Mouse (Mus musculus) MEL-GATA-1-ER (cell line): ENCODE data around the gene Pik3ca.
"Not testable (repeated sequence)": the region's sequence is repeated elsewhere in the genome, so short reads cannot be mapped to it uniquely, and the experiment has no call there.

Experiments used
- DNase-seq: peaks from one replicate; pipeline ENCODE4 v3.0.0-alpha.2; 2012; ENCODE audit warnings: low read depth; ENCODE audit errors: extremely low read depth

The Pik3ca gene

DNA sequence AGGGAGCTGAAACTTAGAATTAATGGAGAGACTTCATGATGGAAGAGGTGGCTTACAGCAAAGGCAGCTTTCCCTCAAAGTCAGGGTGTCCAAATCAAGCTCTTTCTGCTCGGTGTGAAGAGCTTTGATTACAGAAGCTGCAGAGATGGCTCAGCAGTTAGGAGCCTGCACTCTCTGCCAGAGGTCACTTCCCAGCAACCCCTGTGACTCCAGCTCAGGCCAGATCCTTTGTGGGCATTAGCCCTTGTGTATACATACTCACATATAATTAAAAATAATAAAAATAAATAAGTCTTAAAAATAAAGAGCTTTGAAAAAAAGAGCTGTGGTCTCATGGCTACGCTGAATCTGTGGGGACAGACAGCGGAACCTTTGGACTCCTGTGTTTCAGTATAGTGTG is 4.1 kb downstream of the Pik3ca start:
- DNase-seq, result no peak

GRCm38 (mm10) chr3:32402990-32403885 is 5.8 kb downstream of the Pik3ca start:
- DNase-seq, result no peak

- no peak for DNase-seq
Measured at GRCm38 (mm10) chr3:32405699-32406098, 8.2 kb downstream of the Pik3ca start.

GRCm38 (mm10) chr3:32406804-32407203 is 9.3 kb downstream of the Pik3ca start:
- DNase-seq, result no peak

DNA sequence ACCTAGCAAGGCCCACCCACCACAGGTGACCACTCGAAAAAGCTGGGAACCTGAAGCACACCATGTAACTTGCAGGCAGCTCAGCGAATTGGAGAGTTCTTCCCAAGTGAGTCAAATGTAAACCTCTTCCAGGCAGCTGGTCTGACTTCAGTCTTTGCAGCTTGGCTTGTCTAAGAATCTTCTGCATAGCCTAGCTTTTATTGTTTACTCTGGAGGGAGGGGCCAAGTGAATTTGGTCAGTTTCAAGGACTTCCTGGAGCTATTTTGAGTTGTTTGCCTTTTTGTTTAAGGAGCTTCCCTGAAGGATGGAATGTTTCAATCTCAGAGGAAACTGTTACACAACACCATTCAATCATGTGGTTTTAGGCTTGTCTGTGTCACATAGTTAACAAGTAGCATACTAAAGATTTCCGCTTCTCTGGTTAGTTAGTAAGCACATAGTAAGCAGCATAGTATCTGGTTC is 11.4 kb downstream of the Pik3ca start:
- no peak for DNase-seq

- no peak for DNase-seq
Measured at GRCm38 (mm10) chr3:32412502-32413044, 15.1 kb downstream of the Pik3ca start.

DNA sequence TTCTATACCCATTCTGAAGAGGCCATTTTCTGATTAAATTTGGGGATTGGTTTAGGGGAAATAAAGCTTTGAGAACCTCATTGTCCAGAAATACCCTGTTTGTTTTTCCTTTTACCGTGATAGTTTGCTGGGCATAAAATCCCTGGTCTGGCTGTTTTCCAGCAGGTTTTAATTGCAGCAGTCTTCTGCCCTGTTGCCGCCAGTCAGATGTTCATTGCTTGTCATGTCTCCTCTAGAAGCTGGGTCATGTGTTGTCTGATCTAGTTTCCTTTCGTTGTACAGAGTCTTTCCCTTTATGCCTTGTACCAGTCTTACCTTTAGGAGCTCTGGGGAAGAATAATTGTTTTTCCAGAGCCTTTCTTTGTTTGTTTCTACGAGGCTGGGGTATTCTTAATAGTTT is 16.9 kb downstream of the Pik3ca start:
- DNase-seq, result no peak

DNA sequence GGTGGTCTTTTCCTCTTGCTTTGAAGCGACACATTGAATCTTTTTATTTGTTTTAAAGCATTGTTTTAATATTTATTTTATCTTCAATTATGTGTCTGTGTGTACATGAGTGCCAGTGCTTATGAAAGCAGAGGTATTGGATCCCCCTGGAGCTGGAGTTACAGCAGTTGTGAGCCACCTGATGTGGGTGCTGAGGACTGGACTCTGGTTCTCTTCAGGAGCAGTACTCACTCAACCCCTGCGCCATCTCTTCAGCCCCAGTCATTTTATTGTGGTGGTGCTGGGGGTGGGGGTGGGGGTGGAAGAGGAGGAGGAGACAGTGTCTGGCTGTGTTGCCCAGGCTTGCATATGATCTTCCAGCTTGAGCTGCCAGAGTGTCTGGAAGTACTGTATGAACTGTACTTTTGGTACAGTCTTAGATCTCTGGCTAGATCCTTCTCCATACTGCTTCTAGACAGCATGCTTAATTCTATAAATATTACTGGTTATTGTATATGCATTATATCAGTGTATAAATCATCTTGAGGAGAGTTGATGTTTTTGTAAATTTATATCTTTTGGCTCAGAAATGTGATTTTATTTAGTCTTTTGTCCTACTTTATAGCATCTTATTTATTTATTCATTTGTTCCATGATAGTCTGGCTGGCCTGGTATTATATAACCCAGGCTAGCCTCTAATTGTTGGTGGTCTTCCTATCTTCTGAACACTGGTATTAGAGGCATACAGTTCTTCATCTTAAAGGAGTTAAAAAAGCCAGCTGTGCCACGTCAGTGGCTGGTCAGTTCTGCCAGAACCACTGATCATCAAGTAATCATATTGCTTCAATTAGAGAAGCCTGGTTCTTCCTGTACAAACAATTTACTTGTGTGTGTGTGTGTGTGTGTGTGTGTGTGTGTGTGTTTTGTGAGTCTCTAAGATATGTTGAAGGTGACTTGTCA is 18.2 kb downstream of the Pik3ca start:
- DNase-seq, result no peak

- no peak for DNase-seq
Measured at GRCm38 (mm10) chr3:32417751-32418211, 20.3 kb downstream of the Pik3ca start.

DNA sequence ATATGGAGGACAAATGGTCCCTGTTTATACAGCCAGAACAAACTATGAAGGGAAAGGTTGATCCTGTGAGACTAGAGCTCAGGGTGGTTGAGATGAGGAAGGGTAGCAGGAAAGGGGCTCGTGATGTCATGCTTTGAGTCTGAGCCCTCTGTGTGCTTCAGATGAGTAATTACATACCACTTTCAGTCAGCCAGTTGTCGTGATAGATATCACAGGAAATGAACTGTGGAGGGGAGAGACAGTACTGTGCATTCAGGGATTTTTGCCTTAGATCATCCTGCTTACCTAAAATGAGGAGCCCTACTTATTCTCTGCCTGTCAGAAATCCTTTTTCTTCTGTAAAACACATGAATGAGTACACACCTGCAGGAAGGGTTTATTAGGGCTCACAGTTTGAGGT is 22.4 kb downstream of the Pik3ca start:
- no peak for DNase-seq

GRCm38 (mm10) chr3:32421115-32422054 is 23.9 kb downstream of the Pik3ca start:
- no peak for DNase-seq

GRCm38 (mm10) chr3:32427695-32428094 is 30.2 kb downstream of the Pik3ca start:
- no peak for DNase-seq

GRCm38 (mm10) chr3:32428361-32428760 is 30.9 kb downstream of the Pik3ca start:
- no peak for DNase-seq

- DNase-seq, result no peak
Measured at GRCm38 (mm10) chr3:32428921-32429320, 31.4 kb downstream of the Pik3ca start.

GRCm38 (mm10) chr3:32429351-32429750 is 31.9 kb downstream of the Pik3ca start:
- not testable (repeated sequence) for DNase-seq

DNA sequence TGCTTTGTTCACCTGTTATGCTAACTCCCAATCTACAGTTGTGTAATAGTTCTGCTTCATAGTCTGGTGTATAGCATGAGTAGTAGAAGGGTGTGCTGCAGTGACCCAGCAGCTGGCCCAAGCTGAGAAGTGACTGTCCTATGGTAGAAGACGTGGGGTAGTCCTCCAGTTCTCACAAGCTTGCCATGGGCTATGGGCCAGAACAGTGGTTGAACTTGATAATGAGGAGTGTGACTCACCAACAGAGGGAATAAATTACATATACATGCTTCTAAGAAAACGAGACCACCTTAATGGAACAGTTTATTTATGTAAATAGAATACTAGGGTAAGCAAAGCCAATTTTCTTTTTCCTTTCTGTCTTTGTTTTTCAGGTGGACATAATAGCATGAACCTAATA is 32.9 kb downstream of the Pik3ca start:
- DNase-seq, result no peak

DNA sequence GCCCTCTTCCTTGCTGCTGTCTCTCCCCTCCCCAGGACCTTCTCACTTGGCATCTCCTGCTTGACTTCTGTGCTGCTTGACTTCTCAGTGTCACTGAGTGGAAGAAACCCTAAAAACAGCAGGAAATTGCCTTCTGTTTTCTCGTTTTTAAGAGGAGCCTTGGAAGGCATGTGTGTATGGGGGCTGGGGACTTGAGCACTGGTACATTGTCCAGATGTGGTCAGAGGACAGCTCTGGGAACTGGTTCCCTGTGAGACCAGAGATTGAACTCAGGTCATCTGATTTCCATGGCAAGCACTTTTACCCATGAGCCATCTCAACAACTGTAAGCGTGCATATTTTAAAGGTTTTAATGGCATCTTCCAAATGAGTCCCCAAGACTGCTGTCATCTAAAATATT is 36.5 kb downstream of the Pik3ca start:
- DNase-seq, result no peak

DNA sequence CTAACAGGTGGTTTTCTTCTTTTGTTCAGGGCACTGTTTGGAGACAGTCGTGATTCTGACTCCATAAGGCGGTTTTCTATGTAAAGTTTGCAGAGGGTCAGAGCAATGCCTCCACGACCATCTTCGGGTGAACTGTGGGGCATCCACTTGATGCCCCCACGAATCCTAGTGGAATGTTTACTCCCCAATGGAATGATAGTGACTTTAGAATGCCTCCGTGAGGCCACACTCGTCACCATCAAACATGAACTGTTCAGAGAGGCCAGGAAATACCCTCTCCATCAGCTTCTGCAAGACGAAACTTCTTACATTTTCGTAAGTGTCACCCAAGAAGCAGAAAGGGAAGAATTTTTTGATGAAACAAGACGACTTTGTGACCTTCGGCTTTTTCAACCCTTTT is 38.6 kb downstream of the Pik3ca start:
- no peak for DNase-seq

DNA sequence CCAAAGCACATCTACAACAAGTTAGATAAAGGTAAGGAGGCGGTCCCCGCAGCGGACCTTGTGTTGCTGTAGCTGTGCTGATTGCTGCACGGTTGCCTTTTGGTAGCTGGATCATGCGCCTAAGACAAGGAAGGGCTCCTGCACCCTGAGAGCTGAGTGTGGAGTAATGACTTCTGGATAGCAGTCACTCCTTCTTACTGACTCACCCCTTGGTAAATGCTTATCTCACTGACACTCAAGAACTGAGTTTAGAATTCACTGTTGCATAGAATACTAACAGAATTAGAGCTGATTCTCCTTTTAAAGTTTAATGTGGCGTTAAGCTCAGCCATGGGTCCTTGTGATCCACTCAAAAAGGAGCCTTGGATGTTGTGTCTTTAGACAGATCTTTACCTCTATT is 39.8 kb downstream of the Pik3ca start:
- no peak for DNase-seq

- no peak for DNase-seq
Measured at GRCm38 (mm10) chr3:32437820-32438219, 40.3 kb downstream of the Pik3ca start.

- no peak for DNase-seq
Measured at GRCm38 (mm10) chr3:32438716-32439115, 41.2 kb downstream of the Pik3ca start.
